Mouse (Mus musculus): Measurements from ENCODE around the gene Arntl. TPM values are rescaled to one million over a fixed set of nuclear protein-coding genes. Genes with fewer than 3 reads are reported as not detected.

The Arntl gene
- total RNA-seq, 2 experiments from 2014 or later = 9.4 to 11.4 TPM

GRCm38 (mm10) chr7:113294598-113294997, 87.3 kb downstream of the Arntl start:
- no peak for DNase-seq

- DNase-seq = no peak
Observed at GRCm38 (mm10) chr7:113295077-113295890, 88.0 kb downstream of the Arntl start.

GRCm38 (mm10) chr7:113297813-113298212, 90.5 kb downstream of the Arntl start:
- DNase-seq = no peak

- DNase-seq = no peak
Observed at GRCm38 (mm10) chr7:113310136-113310535, 102.9 kb downstream of the Arntl start.

- DNase-seq = peak; percentile 53
Observed at GRCm38 (mm10) chr7:113311784-113312183, 104.5 kb downstream of the Arntl start.

- DNase-seq = no peak
Observed at GRCm38 (mm10) chr7:113320128-113320527, 112.9 kb downstream of the Arntl start.

- DNase-seq = no peak
Observed at GRCm38 (mm10) chr7:113334036-113334435, 126.8 kb downstream of the Arntl start.

GRCm38 (mm10) chr7:113335250-113335649, 128.0 kb downstream of the Arntl start:
- DNase-seq = no peak

- no peak for DNase-seq
Observed at GRCm38 (mm10) chr7:113347271-113347670, 140.0 kb downstream of the Arntl start.

- DNase-seq = no peak
Observed at GRCm38 (mm10) chr7:113347694-113348093, 140.4 kb downstream of the Arntl start.

GRCm38 (mm10) chr7:113349089-113349488, 141.8 kb downstream of the Arntl start:
- no peak for DNase-seq

Other genes starting within 250 kb of the Arntl start
- gene Btbd10, start 161.9 kb downstream of the Arntl start, total RNA-seq (2021) = 10 to 100 TPM; 10.3 to 14.0 TPM
- gene Pth, start 181.1 kb downstream of the Arntl start, total RNA-seq (2021) = not detected

All from gastrocnemius, postnatal 10 days (tissue).